Mouse (Mus musculus) heart, adult 8-10 months (tissue): Measurements from ENCODE around the gene Sult2b1. TPM values are rescaled to one million over a fixed set of nuclear protein-coding genes. Genes with fewer than 3 reads are reported as not detected.

Experiments used
- DNase-seq: peaks from one replicate; pipeline ENCODE4 v3.0.0; 2022; ENCODE audit warnings: low spot score
- total RNA-seq, 4 experiments: library from RNA; stranded (reverse); gene quantifications; 2 replicates each; pipeline ENCODE4 v1.2.4; 2022

Sult2b1 gene
- total RNA-seq, 4 experiments from 2014 or later: not detected

- DNase-seq: no peak
Observed at GRCm38 (mm10) chr7:45697894-45698293, 86.6 kb downstream of the Sult2b1 start.

GRCm38 (mm10) chr7:45695098-45695497 is 89.4 kb downstream of the Sult2b1 start:
- no peak for DNase-seq

- no peak for DNase-seq
Observed at GRCm38 (mm10) chr7:45693921-45694591, 90.4 kb downstream of the Sult2b1 start, which contains the start of gene Sec1. Sec1 (minus strand) TSS chr7:45694402.

GRCm38 (mm10) chr7:45692364-45692763 is 92.1 kb downstream of the Sult2b1 start:
- DNase-seq: no peak

- DNase-seq: no peak
Observed at GRCm38 (mm10) chr7:45689800-45690199, 94.7 kb downstream of the Sult2b1 start.

- no peak for DNase-seq
Observed at GRCm38 (mm10) chr7:45689099-45689498, 95.4 kb downstream of the Sult2b1 start.

GRCm38 (mm10) chr7:45686841-45687240 is 97.6 kb downstream of the Sult2b1 start:
- DNase-seq: no peak

GRCm38 (mm10) chr7:45685811-45686210 is 98.7 kb downstream of the Sult2b1 start:
- DNase-seq: no peak

GRCm38 (mm10) chr7:45683396-45684050 is 100.9 kb downstream of the Sult2b1 start, which contains the start of gene Ntn5:
Ntn5 (plus strand) TSS chr7:45684022.
- DNase-seq: no peak

- peak; percentile 82 for DNase-seq
Observed at GRCm38 (mm10) chr7:45682144-45683126, 102.0 kb downstream of the Sult2b1 start.

- peak; percentile 73 for DNase-seq
Observed at GRCm38 (mm10) chr7:45681046-45681736, 103.3 kb downstream of the Sult2b1 start.

Other genes with a start within 250 kb of the Sult2b1 start
- gene Hsd17b14, start 229.8 kb downstream of the Sult2b1 start, total RNA-seq: 1 to 10 TPM in 3 of 4 experiments, under 1 TPM in 1; 0.40 to 2.0 (median 1.1) TPM
- 100 to 1,000 TPM; 295 to 316 (median 308) TPM for gene Bcat2, start 214.5 kb downstream of the Sult2b1 start, total RNA-seq
- gene Fgf21, start 169.2 kb downstream of the Sult2b1 start, total RNA-seq: not detected
- gene Fut1, start 167.4 kb downstream of the Sult2b1 start, total RNA-seq: not detected
- under 1 TPM; 0.20 to 0.53 (median 0.35) TPM for gene Izumo1, start 162.9 kb downstream of the Sult2b1 start, total RNA-seq
- 10 to 100 TPM; 17.8 to 27.2 (median 26.2) TPM for gene Rasip1, start 157.2 kb downstream of the Sult2b1 start, total RNA-seq
- 1 to 10 TPM; 2.0 to 5.9 (median 5.1) TPM for gene Mamstr, start 144.7 kb downstream of the Sult2b1 start, total RNA-seq
- 1 to 10 TPM in 1 of 4 experiments, under 1 TPM in 3; 0.19 to 1.5 (median 0.58) TPM for gene Fut2, start 118.3 kb downstream of the Sult2b1 start, total RNA-seq
- under 1 TPM in 2 of 4 experiments, not detected in 2; 0.22 to 0.25 TPM for gene Ntn5, start 100.6 kb downstream of the Sult2b1 start, total RNA-seq
- under 1 TPM in 3 of 4 experiments, not detected in 1; 0.16 to 0.25 (median 0.23) TPM for gene Sec1, start 90.3 kb downstream of the Sult2b1 start, total RNA-seq
- 1 to 10 TPM; 5.5 to 8.7 (median 8.1) TPM for gene Car11, start 84.8 kb downstream of the Sult2b1 start, total RNA-seq
- gene Dbp, start 79.6 kb downstream of the Sult2b1 start, total RNA-seq: 100 to 1,000 TPM in 3 of 4 experiments, 10 to 100 TPM in 1; 72.2 to 183 (median 152) TPM
- gene Rpl18, start 69.2 kb downstream of the Sult2b1 start, total RNA-seq: 100 to 1,000 TPM; 552 to 697 (median 598) TPM
- 10 to 100 TPM; 15.3 to 19.3 (median 18.4) TPM for gene Sphk2, start 66.7 kb downstream of the Sult2b1 start, total RNA-seq
- under 1 TPM; 0.19 to 0.55 (median 0.44) TPM for gene Fam83e, start 63.5 kb downstream of the Sult2b1 start, total RNA-seq
- gene Spaca4, start 58.9 kb downstream of the Sult2b1 start, total RNA-seq: not detected
- under 1 TPM in 1 of 4 experiments, not detected in 3; 0.22 TPM for gene Lmtk3, start 931 bp downstream of the Sult2b1 start, total RNA-seq
- gene Cyth2, start 29.9 kb upstream of the Sult2b1 start, total RNA-seq: 10 to 100 TPM; 54.0 to 65.5 (median 62.1) TPM
- gene Kcnj14, start 40.1 kb upstream of the Sult2b1 start, total RNA-seq: 1 to 10 TPM in 3 of 4 experiments, under 1 TPM in 1; 0.87 to 6.1 (median 3.1) TPM
- 10 to 100 TPM; 10.2 to 16.0 (median 13.6) TPM for gene Grwd1, start 46.3 kb upstream of the Sult2b1 start, total RNA-seq
- gene Kdelr1, start 88.1 kb upstream of the Sult2b1 start, total RNA-seq: 100 to 1,000 TPM; 115 to 134 (median 127) TPM
- 1 to 10 TPM; 1.1 to 2.2 (median 1.3) TPM for gene Grin2d, start 93.7 kb upstream of the Sult2b1 start, total RNA-seq
- not detected for gene Syngr4, start 112.0 kb upstream of the Sult2b1 start, total RNA-seq
- gene Tmem143, start 112.3 kb upstream of the Sult2b1 start, total RNA-seq: 100 to 1,000 TPM; 115 to 143 (median 126) TPM
- 10 to 100 TPM; 17.3 to 24.6 (median 22.3) TPM for gene Emp3, start 136.7 kb upstream of the Sult2b1 start, total RNA-seq
- 1 to 10 TPM in 3 of 4 experiments, under 1 TPM in 1; 0.66 to 1.4 (median 1.2) TPM for gene Ccdc114, start 139.4 kb upstream of the Sult2b1 start, total RNA-seq
- not detected for gene Abcc6, start 245.6 kb upstream of the Sult2b1 start, total RNA-seq
- gene Nomo1, start 249.0 kb upstream of the Sult2b1 start, total RNA-seq: 100 to 1,000 TPM in 1 of 4 experiments, 10 to 100 TPM in 3; 87.3 to 107 (median 96.3) TPM